Mouse (Mus musculus) limb, embryonic 14.5 days (tissue): ENCODE results near the gene Tha1. TPM values are rescaled to one million over a fixed set of nuclear protein-coding genes. Genes with fewer than 3 reads are reported as not detected.

Experiments
- ATAC-seq: fragments of 200-750 bp; cut with Nextera tagmentation; 2 replicates; pipeline ENCODE4 v1.8.0; 2017; ENCODE audit warnings: low read depth, moderate number of reproducible peaks, moderate TSS enrichment; ENCODE audit not compliant: low FRiP score
- DNase-seq: peaks from one replicate; pipeline ENCODE4 v3.0.0-alpha.2; 2015; ENCODE audit warnings: low spot score
- H3K27ac ChIP-seq: fragments of 300-500 bp; sonication (generic); replicated peaks from 2 replicates; pipeline ENCODE4 v1.5.1; 2014; ENCODE audit warnings: low read depth, mild to moderate bottlenecking, low read length, moderate library complexity, mixed read lengths
- H3K27me3 ChIP-seq: fragments of 300-500 bp; sonication (generic); 2 replicates; pipeline ENCODE4 v1.6.1; 2014; ENCODE audit warnings: low read length, mixed read lengths; ENCODE audit not compliant: control insufficient read depth, insufficient read depth
- H3K36me3 ChIP-seq: fragments of 300-500 bp; sonication (generic); 2 replicates; pipeline ENCODE4 v1.6.1; 2014; ENCODE audit warnings: mild to moderate bottlenecking, low read length, moderate library complexity, mixed read lengths; ENCODE audit not compliant: control insufficient read depth, insufficient read depth
- H3K4me1 ChIP-seq: fragments of 300-500 bp; sonication (generic); 2 replicates; pipeline ENCODE4 v1.6.1; 2014; ENCODE audit warnings: antibody characterized with exemption, low read length, mixed read lengths; ENCODE audit not compliant: control insufficient read depth, insufficient read depth
- H3K4me2 ChIP-seq: fragments of 300-500 bp; sonication (generic); replicated peaks from 2 replicates; pipeline ENCODE4 v1.6.1; 2014; ENCODE audit warnings: low read depth, mild to moderate bottlenecking, low read length, moderate library complexity; ENCODE audit not compliant: severe bottlenecking
- H3K4me3 ChIP-seq: fragments of 300-500 bp; sonication (generic); replicated peaks from 2 replicates; pipeline ENCODE4 v1.5.1; 2014; ENCODE audit warnings: low read length
- H3K9ac ChIP-seq: fragments of 300-500 bp; sonication (generic); 2 replicates; pipeline ENCODE4 v1.6.1; 2014; ENCODE audit warnings: mild to moderate bottlenecking, low read depth, low read length, moderate library complexity; ENCODE audit not compliant: severe bottlenecking
- H3K9me3 ChIP-seq: fragments of 300-500 bp; sonication (generic); 2 replicates; pipeline ENCODE4 v1.6.1; 2016; ENCODE audit warnings: low read length; ENCODE audit not compliant: control insufficient read depth
- POLR2A ChIP-seq: fragments of 200-500 bp; IDR thresholded peaks from 2 replicates; pipeline ENCODE4 v1.8.0; 2012; ENCODE audit warnings: inconsistent platforms, mild to moderate bottlenecking, moderate library complexity, borderline replicate concordance; ENCODE audit not compliant: insufficient read depth, insufficient read length; ENCODE audit errors: extremely low read depth
- WGBS: fragments of 180-500 bp; shearing (Covaris S2); extraction: QIAGEN DNeasy Blood & Tissue Kit; methylation state at CpG from one replicate; pipeline ENCODE4 v1.1.7; 2014; 5-methylcytosine and 5-hydroxymethylcytosine counted together
- polyA plus RNA-seq, 2 experiments: library from polyadenylated mRNA; depleted of rRNA in 1 of 2; stranded (reverse) in 1 of 2; unstranded in 1 of 2; fragments of >200 nt; fragmentation: Nextera tagmentation in 1 of 2; extraction: Ambion mirVana in 1 of 2; gene quantifications; 2 replicates each; pipeline versions ENCODE4 v1.2.1 to v1.2.3; 2012 to 2014

The Tha1 gene
- polyA plus RNA-seq, 2 experiments = 4.1 to 6.5 TPM

GRCm38 (mm10) chr11:117894676-117895075, 21.4 kb upstream of the Tha1 start:
- Histone ChIP-seq H3K27ac (no peak overlapping the region), H3K9me3 (no peaks in the 10 kb centered on the region), H3K27me3 (no peaks in the 10 kb centered on the region), H3K4me2 (no peak overlapping the region), H3K36me3 (no peaks in the 10 kb centered on the region), H3K9ac (no peak overlapping the region), H3K4me1 (peaks cover 17% of the 10 kb centered on the region), H3K4me3 (no peak overlapping the region)
- TF ChIP-seq POLR2A = no peak
- DNase-seq (no peak), ATAC-seq (no peak)
- WGBS = 56% methylated on average over 10 of the region's 10 CpGs

- DNase-seq (no peak), ATAC-seq (no peak)
- Histone ChIP-seq H3K36me3 (no peaks in the 10 kb centered on the region), H3K4me2 (no peak overlapping the region), H3K4me3 (no peak overlapping the region), H3K27ac (no peak overlapping the region), H3K9ac (no peak overlapping the region), H3K9me3 (no peaks in the 10 kb centered on the region), H3K4me1 (peaks cover 33% of the 10 kb centered on the region), H3K27me3 (peaks cover 7% of the 10 kb centered on the region; the same call in 1 of the 2 replicates)
- 39% methylated on average over 6 of the region's 6 CpGs for WGBS
- TF ChIP-seq POLR2A = no peak
Measured at GRCm38 (mm10) chr11:117892199-117892598, 18.9 kb upstream of the Tha1 start.

GRCm38 (mm10) chr11:117891581-117892175, 18.4 kb upstream of the Tha1 start:
- no peak overlapping the region for H3K4me2 ChIP-seq
- WGBS = 91% methylated on average over 19 of the region's 19 CpGs
- peaks cover 33% of the 10 kb centered on the region for H3K4me1 ChIP-seq
- H3K36me3 ChIP-seq = no peaks in the 10 kb centered on the region
- H3K27me3 ChIP-seq = peaks cover 7% of the 10 kb centered on the region; the same call in 1 of the 2 replicates
- ATAC-seq (no peak), DNase-seq (no peak)
- TF ChIP-seq POLR2A = no peak
- no peaks in the 10 kb centered on the region for H3K9me3 ChIP-seq
- H3K27ac ChIP-seq = no peak overlapping the region
- H3K4me3 ChIP-seq = no peak overlapping the region
- H3K9ac ChIP-seq = no peak overlapping the region

- Histone ChIP-seq H3K27ac (peak overlapping the region; percentile 38; the same call in 1 of the 2 replicates), H3K9ac (no peak overlapping the region), H3K9me3 (no peaks in the 10 kb centered on the region), H3K4me2 (peak overlapping the region; percentile 29; the same call in 1 of the 2 replicates), H3K4me3 (peak overlapping the region; percentile 29), H3K36me3 (no peaks in the 10 kb centered on the region), H3K27me3 (peaks cover 7% of the 10 kb centered on the region; the same call in 1 of the 2 replicates), H3K4me1 (peaks cover 33% of the 10 kb centered on the region)
- peak; percentile 11; the same call in 1 of the 2 replicates for ATAC-seq
- no peak for TF ChIP-seq POLR2A
- DNase-seq = no peak
- WGBS = 18% methylated on average over 13 of the region's 13 CpGs
Measured at GRCm38 (mm10) chr11:117890519-117891282, 17.4 kb upstream of the Tha1 start.

GRCm38 (mm10) chr11:117889887-117890340, 16.6 kb upstream of the Tha1 start:
- Histone ChIP-seq H3K4me1 (peaks cover 33% of the 10 kb centered on the region), H3K36me3 (no peaks in the 10 kb centered on the region), H3K27ac (peak overlapping the region; percentile 74), H3K4me2 (peak overlapping the region; percentile 72), H3K4me3 (peak overlapping the region; percentile 29), H3K9me3 (no peaks in the 10 kb centered on the region), H3K27me3 (peaks cover 7% of the 10 kb centered on the region; the same call in 1 of the 2 replicates), H3K9ac (peak overlapping the region; percentile 52; the same call in 1 of the 2 replicates)
- 9% methylated on average over 11 of the region's 11 CpGs for WGBS
- TF ChIP-seq POLR2A = no peak
- DNase-seq = no peak
- ATAC-seq = no peak
